Mouse (Mus musculus): ENCODE measurements around the gene Gm38655. TPM values are rescaled to one million over a fixed set of nuclear protein-coding genes. Genes with fewer than 3 reads are reported as not detected.
"Not testable (repeated sequence)": the region's sequence is repeated elsewhere in the genome, so short reads cannot be mapped to it uniquely, and the experiment has no call there.

The Gm38655 gene
- total RNA-seq, 2 experiments from 2014 or later = not detected

GRCm38 (mm10) chr17:25183232-25183631, 8.0 kb upstream of the Gm38655 start:
- intact Hi-C loops (cut with DNase I) = loop anchor here (5.0 kb wide), 1 partner anchor 46 kb away; no protein-coding TSS in a partner anchor
- DNase-seq (ENCODE audit: low spot score in 2 of 2) = no peak

- intact Hi-C loops (cut with DNase I) = no loop called here
These were observed 2.7 kb downstream of the Gm38655 start for GRCm38 (mm10) chr17:25172558-25172957.

GRCm38 (mm10) chr17:25169706-25170105, 5.6 kb downstream of the Gm38655 start:
- intact Hi-C loops (cut with DNase I) = no loop called here

More at GRCm38 (mm10) chr17:25172558-25172957, 2.7 kb downstream of the Gm38655 start:
- DNase-seq (ENCODE audit: low spot score in 2 of 2) = no peak

GRCm38 (mm10) chr17:25165970-25166671, 9.2 kb downstream of the Gm38655 start:
- intact Hi-C loops (cut with DNase I) = no loop called here
- DNase-seq (ENCODE audit: low spot score in 2 of 2) = no peak

More at GRCm38 (mm10) chr17:25169706-25170105, 5.6 kb downstream of the Gm38655 start:
- DNase-seq (ENCODE audit: low spot score in 2 of 2) = no peak

- intact Hi-C loops (cut with DNase I) = no loop called here
These were observed 10.5 kb downstream of the Gm38655 start for GRCm38 (mm10) chr17:25164770-25165169.

GRCm38 (mm10) chr17:25163387-25163786, 11.9 kb downstream of the Gm38655 start:
- intact Hi-C loops (cut with DNase I) = no loop called here
- DNase-seq (ENCODE audit: low spot score in 2 of 2) = no peak

More at GRCm38 (mm10) chr17:25164770-25165169, 10.5 kb downstream of the Gm38655 start:
- no peak for DNase-seq (ENCODE audit: low spot score in 2 of 2)

- intact Hi-C loops (cut with DNase I) = no loop called here
These were observed 13.1 kb downstream of the Gm38655 start, which contains the start of gene Ccdc154 for GRCm38 (mm10) chr17:25162161-25162560. Ccdc154 (plus strand) TSS chr17:25162461.

GRCm38 (mm10) chr17:25139960-25140359, 35.3 kb downstream of the Gm38655 start:
- DNase-seq (ENCODE audit: low spot score in 2 of 2) = no peak
- intact Hi-C loops (cut with DNase I) = loop anchor here (5.0 kb wide), 1 partner anchor 42 kb away; the partner anchor contains the start of gene BC003965

More at GRCm38 (mm10) chr17:25162161-25162560, 13.1 kb downstream of the Gm38655 start, which contains the start of gene Ccdc154:
- no peak for DNase-seq (ENCODE audit: low spot score in 2 of 2)

- DNase-seq (ENCODE audit: low spot score in 2 of 2) = no peak
- intact Hi-C loops (cut with DNase I) = loop anchor here (5.0 kb wide), 1 partner anchor 43 kb away; the partner anchor contains the start of gene BC003965
These were observed 36.5 kb downstream of the Gm38655 start for GRCm38 (mm10) chr17:25138803-25139202.

GRCm38 (mm10) chr17:25135622-25136021, 39.6 kb downstream of the Gm38655 start:
- DNase-seq (ENCODE audit: low spot score in 2 of 2) = no peak
- intact Hi-C loops (cut with DNase I) = loop anchor here (5.0 kb wide), 1 partner anchor 47 kb away; the partner anchor contains the start of gene BC003965

GRCm38 (mm10) chr17:25133275-25133698, 42.0 kb downstream of the Gm38655 start, which contains the start of gene Clcn7:
Clcn7 (plus strand) TSS chr17:25133391.
- intact Hi-C loops (cut with DNase I) = no loop called here
- DNase-seq (ENCODE audit: low spot score in 2 of 2) = peak; percentile 95 to 96

- DNase-seq (ENCODE audit: low spot score in 2 of 2) = no peak
- intact Hi-C loops (cut with DNase I) = no loop called here
These were observed 45.2 kb downstream of the Gm38655 start for GRCm38 (mm10) chr17:25130060-25130459.

- intact Hi-C loops (cut with DNase I) = no loop called here
- DNase-seq (ENCODE audit: low spot score in 2 of 2) = no peak
These were observed 47.6 kb downstream of the Gm38655 start for GRCm38 (mm10) chr17:25127681-25128080.

- intact Hi-C loops (cut with DNase I) = no loop called here
These were observed 48.2 kb downstream of the Gm38655 start for GRCm38 (mm10) chr17:25127079-25127478.

GRCm38 (mm10) chr17:25125442-25126060, 49.7 kb downstream of the Gm38655 start:
- intact Hi-C loops (cut with DNase I); DNase-seq (ENCODE audit: low spot score in 2 of 2): not testable (repeated sequence)

More at GRCm38 (mm10) chr17:25127079-25127478, 48.2 kb downstream of the Gm38655 start:
- DNase-seq (ENCODE audit: low spot score in 2 of 2) = no peak

- intact Hi-C loops (cut with DNase I) = no loop called here
These were observed 51.3 kb downstream of the Gm38655 start for GRCm38 (mm10) chr17:25123979-25124378.

More at GRCm38 (mm10) chr17:25123979-25124378, 51.3 kb downstream of the Gm38655 start:
- DNase-seq (ENCODE audit: low spot score in 2 of 2) = no peak

All from left cerebral cortex, postnatal 36 days (tissue).